Mouse (Mus musculus) ES-E14 (cell line): ENCODE measurements around the gene Trappc1.

Experiments used
- HCFC1 ChIP-seq: IDR thresholded peaks from 2 replicates; pipeline ENCODE4 v1.6.1; 2012; ENCODE audit warnings: low read length, inconsistent platforms, borderline replicate concordance; ENCODE audit not compliant: insufficient read depth
- ZNF384 ChIP-seq: IDR thresholded peaks from 2 replicates; pipeline ENCODE4 v1.6.1; 2012; ENCODE audit warnings: low read depth, low read length, inconsistent platforms

DNA sequence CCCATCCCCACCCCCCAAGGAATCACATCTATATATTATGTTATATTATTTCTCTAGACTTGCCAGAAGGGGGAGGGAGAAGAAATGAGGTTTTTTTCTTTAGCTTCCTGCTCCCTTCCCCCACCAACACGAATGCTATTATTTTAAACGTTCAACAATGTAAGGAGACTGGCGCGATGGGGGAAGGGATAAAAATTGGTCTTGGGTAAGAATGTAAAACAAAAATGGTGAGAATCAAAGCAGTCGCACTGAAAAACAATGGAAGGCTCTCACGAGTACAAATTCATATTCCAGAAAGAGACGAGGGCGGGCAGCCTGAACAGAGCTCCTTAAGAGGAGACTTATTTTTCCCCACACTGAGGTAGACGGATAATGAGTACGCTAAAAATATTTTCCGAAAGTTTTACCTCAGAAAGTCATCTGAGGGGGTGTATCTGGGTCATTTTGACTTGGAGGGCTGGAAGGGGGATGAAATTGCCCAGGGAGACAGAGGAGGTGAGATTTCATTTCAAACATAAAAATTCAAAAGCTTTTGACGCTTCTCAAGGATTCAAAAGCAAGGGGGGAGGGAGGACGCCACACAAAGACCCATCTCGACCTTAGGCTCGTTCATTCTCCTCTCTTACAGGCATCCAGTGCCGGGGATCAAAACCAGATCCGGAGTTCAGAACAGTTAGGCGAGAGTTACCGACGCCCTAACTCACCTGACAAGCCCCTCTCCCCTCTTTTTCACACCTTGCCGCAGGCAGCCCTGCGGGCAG is 43.3 kb downstream of the Trappc1 start:
- TF ChIP-seq ZNF384 (no peak), HCFC1 (no peak)
